14 mouse cellular contexts compared by ENCODE assay signal in genomic region chr14:30147774-30148173, GRCm38 (mm10).
DNase-seq lines count a peak whose midpoint lies in the region; ATAC-seq lines count a peak whose summit lies in the region.
"Had no signal": no experiment of that assay in that cellular context is flagged by ENCODE, and none has a peak within 500 bp of the region (broad histone marks: within the 10 kb centered on the region; RNA-seq: fewer than 3 reads in every experiment).

No protein-coding gene starts in this region.

- no peaks in the 10 kb centered on the region for H3K4me1 ChIP-seq in heart, embryonic 11.5 days (ENCODE audit: control insufficient read depth, insufficient read depth, low read length)
- 0 out of 2 replicates have a peak, but pooled peaks cover 5% of the 10 kb centered on the region for H3K4me1 ChIP-seq in embryonic facial prominence, embryonic 15.5 days
- H3K4me1 ChIP-seq in limb, embryonic 12.5 days (replicated peaks) = peaks cover 19% of the 10 kb centered on the region; the same call in 1 of the 2 replicates
- H3K4me1 ChIP-seq in forebrain, embryonic 10.5 days = 0 out of 2 replicates have a peak, but pooled peaks cover 4% of the 10 kb centered on the region
- H3K4me1 ChIP-seq: intestine, embryonic 15.5 days had no signal

- ATAC-seq in heart, embryonic 11.5 days (replicated peaks; ENCODE audit: insufficient number of reproducible peaks, low FRiP score, low TSS enrichment) = no peak
- ATAC-seq in embryonic facial prominence, embryonic 15.5 days (ENCODE audit: insufficient number of reproducible peaks, low FRiP score, low TSS enrichment, low read depth) = peak; percentile 80; the same call in 1 of the 2 replicates
- peak; percentile 75; the same call in 1 of the 2 replicates for ATAC-seq in limb, embryonic 12.5 days (ENCODE audit: insufficient number of reproducible peaks, insufficient read depth, low FRiP score, low TSS enrichment, low read depth)
- ATAC-seq: intestine, embryonic 15.5 days had no signal

- no peaks in the 10 kb centered on the region for H3K9me3 ChIP-seq in heart, embryonic 11.5 days (replicated peaks; ENCODE audit: control insufficient read depth, low read length)
- H3K9me3 ChIP-seq in embryonic facial prominence, embryonic 15.5 days (replicated peaks) = no peaks in the 10 kb centered on the region
- H3K9me3 ChIP-seq in limb, embryonic 12.5 days = peaks cover 5% of the 10 kb centered on the region; the same call in 1 of the 2 replicates
- H3K9me3 ChIP-seq in forebrain, embryonic 10.5 days = no peaks in the 10 kb centered on the region
- H3K9me3 ChIP-seq: intestine, embryonic 15.5 days had no signal

- H3K9ac ChIP-seq in heart, embryonic 11.5 days (ENCODE audit: low read depth, low read length) = no peak overlapping the region
- H3K9ac ChIP-seq in embryonic facial prominence, embryonic 15.5 days = no peak overlapping the region
- H3K9ac ChIP-seq in limb, embryonic 12.5 days (replicated peaks) = no peak overlapping the region
- H3K9ac ChIP-seq: intestine, embryonic 15.5 days; liver, embryonic 14.5 days had no signal

- 63% methylated on average over 7 of the region's 7 CpGs for WGBS in heart, embryonic 11.5 days (ENCODE audit: insufficient replicate concordance)
- WGBS in embryonic facial prominence, embryonic 15.5 days = 20% methylated on average over 7 of the region's 7 CpGs
- 32% methylated on average over 7 of the region's 7 CpGs for WGBS in limb, embryonic 12.5 days
- WGBS in forebrain, embryonic 10.5 days = 62% methylated on average over 7 of the region's 7 CpGs

- peak; percentile 12 for DNase-seq in heart, adult 8-10 months (ENCODE audit: low spot score)
- DNase-seq in cerebellum, adult 18-20 months = peak; percentile 48 to 52
- no peak for DNase-seq in adrenal gland, adult 18-20 months (ENCODE audit: low spot score in 2 of 2)
- DNase-seq in spleen, adult 12 weeks (ENCODE audit: low spot score) = no peak
- DNase-seq in forebrain, embryonic 10.5 days (ENCODE audit: extremely low spot score, low spot score) = no peak
- DNase-seq: adrenal gland, adult 8-10 months; thymus, postnatal 4 days had no signal

- H3K4me2 ChIP-seq in heart, embryonic 11.5 days = no peak overlapping the region
- H3K4me2 ChIP-seq in embryonic facial prominence, embryonic 15.5 days (replicated peaks) = no peak overlapping the region
- H3K4me2 ChIP-seq in limb, embryonic 12.5 days = no peak overlapping the region
- H3K4me2 ChIP-seq: intestine, embryonic 15.5 days had no signal

- no peaks in the 10 kb centered on the region for H3K36me3 ChIP-seq in heart, embryonic 11.5 days (ENCODE audit: control insufficient read depth, insufficient read depth, low read length)
- no peaks in the 10 kb centered on the region for H3K36me3 ChIP-seq in embryonic facial prominence, embryonic 15.5 days
- no peaks in the 10 kb centered on the region for H3K36me3 ChIP-seq in limb, embryonic 12.5 days
- no peaks in the 10 kb centered on the region for H3K36me3 ChIP-seq in forebrain, embryonic 10.5 days (replicated peaks)
- H3K36me3 ChIP-seq: intestine, embryonic 15.5 days had no signal

- no peak overlapping the region for H3K4me3 ChIP-seq in heart, embryonic 11.5 days (ENCODE audit: low read depth, low read length)
- no peak overlapping the region for H3K4me3 ChIP-seq in embryonic facial prominence, embryonic 15.5 days (replicated peaks)
- no peak overlapping the region for H3K4me3 ChIP-seq in limb, embryonic 12.5 days (replicated peaks)
- no peak overlapping the region for H3K4me3 ChIP-seq in forebrain, embryonic 10.5 days
- H3K4me3 ChIP-seq: intestine, embryonic 15.5 days; myocyte had no signal

- no peaks in the 10 kb centered on the region for H3K27me3 ChIP-seq in heart, embryonic 11.5 days (ENCODE audit: control insufficient read depth, insufficient read depth, low read length)
- peaks cover 4% of the 10 kb centered on the region; the same call in 1 of the 2 replicates for H3K27me3 ChIP-seq in embryonic facial prominence, embryonic 15.5 days
- H3K27me3 ChIP-seq in limb, embryonic 12.5 days = peaks cover 11% of the 10 kb centered on the region
- no peaks in the 10 kb centered on the region for H3K27me3 ChIP-seq in forebrain, embryonic 10.5 days (ENCODE audit: poor library complexity, severe bottlenecking)
- H3K27me3 ChIP-seq: CH12.LX; intestine, embryonic 15.5 days had no signal

- H3K27ac ChIP-seq in heart, embryonic 11.5 days (ENCODE audit: low read depth, low read length) = no peak overlapping the region
- peak overlapping the region; percentile 55 for H3K27ac ChIP-seq in embryonic facial prominence, embryonic 15.5 days (replicated peaks)
- H3K27ac ChIP-seq in limb, embryonic 12.5 days = no peak overlapping the region
- H3K27ac ChIP-seq in forebrain, embryonic 10.5 days = no peak overlapping the region
- H3K27ac ChIP-seq: intestine, embryonic 15.5 days; liver, embryonic 14.5 days had no signal

Comparison
In these comparisons a context has a peak if more than half of its experiments do, and no peak if none do; other contexts are left out.
1. DNase-seq: peak in heart, adult 8-10 months (single experiment) and cerebellum, adult 18-20 months (2 of 2); none in adrenal gland, adult 18-20 months (0 of 2), spleen, adult 12 weeks (single experiment) and forebrain, embryonic 10.5 days (single experiment).